Mouse (Mus musculus) thymus, postnatal 36 days (tissue): ENCODE measurements at regions not wholly inside any gene's neighbourhood (a gene's known extent, or its start where the extent isn't known, plus 50 kb on each side); places are given as distances from the start of the nearest gene placed in this dataset.

Source experiments
- DNase-seq, 2 experiments: peaks; one replicate each; pipeline ENCODE4 v3.0.0; 2022; ENCODE audit warnings: mixed read lengths in 2 of 2

DNA sequence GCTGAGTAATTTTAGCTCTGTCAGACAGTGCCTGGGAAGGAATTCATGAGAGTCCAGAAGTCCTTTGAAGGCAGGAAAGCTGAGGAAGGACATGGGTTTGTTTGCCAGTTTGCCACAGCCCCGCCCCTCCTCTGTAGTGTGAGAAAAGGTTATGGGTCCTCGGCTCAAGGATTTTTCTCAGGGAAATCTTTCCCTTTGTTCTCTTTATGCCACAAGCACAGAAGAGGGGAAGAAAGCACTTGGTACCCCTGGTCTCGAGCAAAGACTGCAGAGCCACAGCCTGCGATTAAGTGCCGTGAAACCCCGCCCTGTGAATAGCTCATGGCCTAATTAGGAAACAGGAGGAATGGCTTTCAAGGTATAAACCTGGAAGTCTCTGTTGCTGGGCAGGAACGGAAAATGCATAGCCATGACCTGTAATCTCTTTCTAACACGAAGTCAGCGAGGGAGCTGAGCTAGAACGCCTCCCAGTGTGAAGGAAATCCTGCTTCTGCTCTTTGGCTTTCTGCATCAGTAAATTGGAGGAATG lies 166.1 kb upstream of the Tars start:
- no peak for DNase-seq

DNA sequence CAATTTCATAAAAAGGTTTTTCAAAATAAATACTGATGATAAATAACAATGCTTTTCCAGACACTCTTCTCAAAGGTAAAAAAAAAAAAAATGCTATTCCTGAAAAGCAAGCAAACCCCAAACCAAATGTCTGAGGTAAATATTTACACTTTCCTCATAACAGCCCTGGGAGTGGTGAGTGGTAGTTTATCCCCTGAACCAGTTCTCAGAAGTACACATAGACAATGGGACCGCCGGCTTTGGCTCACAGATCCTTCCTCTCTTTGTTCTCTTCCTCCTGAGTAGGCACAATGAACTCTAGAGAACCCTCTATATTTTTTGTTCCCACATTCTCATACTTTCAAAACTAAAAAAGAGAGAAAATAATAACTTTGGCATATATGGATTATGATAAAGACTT lies 153.1 kb upstream of the Tars start:
- no peak for DNase-seq

- no peak for DNase-seq
Observed at GRCm38 (mm10) chr15:11552110-11552509, 152.6 kb upstream of the Tars start.

GRCm38 (mm10) chr15:11539485-11539884 lies 140.0 kb upstream of the Tars start:
- DNase-seq, result no peak

GRCm38 (mm10) chr15:11536076-11536620 lies 136.7 kb upstream of the Tars start:
- DNase-seq, result no peak

DNA sequence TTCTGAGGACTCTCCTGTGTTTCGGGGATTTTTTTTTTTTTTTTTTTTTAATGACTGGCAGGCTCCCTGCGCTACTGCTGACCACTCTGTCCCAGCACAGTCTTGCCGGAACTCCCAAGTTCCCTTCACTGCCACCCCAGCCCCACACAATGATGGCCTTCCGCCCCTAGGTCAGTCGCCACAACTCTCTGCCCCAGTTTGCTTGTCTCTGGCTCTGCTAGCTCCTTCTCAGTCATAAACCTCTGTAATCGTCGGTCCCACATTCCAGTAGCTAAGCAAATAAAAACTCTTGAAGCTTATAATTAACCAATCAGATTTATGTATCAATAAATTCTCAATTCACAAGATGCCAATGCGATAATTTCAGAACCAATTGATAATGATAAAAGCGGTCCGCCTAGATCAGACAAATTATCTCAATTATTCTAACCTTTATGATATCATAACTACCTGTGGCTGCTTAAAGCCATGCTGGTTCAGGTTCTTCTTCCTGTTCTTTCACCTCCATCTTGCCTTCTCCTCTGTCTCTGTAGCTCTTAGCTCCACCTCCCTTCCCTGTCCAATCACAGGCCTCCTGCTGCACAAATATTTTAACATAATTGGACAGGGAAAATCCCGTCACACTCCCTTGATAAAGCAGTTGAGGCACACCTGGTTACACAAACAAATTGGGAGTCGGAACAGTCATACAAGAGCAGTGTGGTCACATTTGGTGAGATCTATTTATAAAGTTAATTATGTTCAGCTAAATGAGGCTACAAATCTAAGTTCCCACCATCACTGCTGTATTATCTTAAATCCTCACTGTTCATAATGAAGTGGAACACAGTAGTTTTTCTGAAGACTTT lies 135.2 kb upstream of the Tars start:
- peak in 1 of 2 experiments; percentile 8 for DNase-seq

GRCm38 (mm10) chr15:11533616-11534015 lies 134.2 kb upstream of the Tars start:
- no peak for DNase-seq

DNA sequence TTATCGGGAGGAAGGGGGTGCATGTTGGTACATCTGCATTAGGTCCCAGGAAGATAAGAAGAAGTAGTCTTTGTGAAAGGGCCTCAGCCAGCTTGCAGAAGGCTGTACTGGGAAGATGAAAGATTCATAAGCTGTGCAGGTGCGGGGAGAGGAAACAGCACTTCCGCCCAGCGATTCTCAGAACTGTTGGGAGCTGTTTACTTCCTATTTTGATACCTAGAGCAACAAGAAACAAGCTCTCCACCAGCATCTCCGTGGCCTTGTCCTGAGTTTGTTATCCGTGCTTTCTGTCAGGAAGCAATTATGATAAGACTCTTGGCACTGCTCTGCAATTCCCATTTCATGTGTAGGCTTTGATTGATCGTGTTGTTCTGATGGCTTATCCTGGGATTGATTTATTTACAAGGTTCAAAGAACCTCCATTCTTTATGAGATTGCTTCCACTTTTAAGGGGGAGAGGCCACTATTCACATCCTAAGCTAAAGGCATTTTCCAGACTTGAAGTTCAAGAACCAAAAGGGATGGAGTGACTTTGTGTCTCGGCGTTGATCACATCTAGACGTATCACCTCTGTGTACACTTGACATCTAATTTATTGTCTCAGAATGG lies 133.6 kb upstream of the Tars start:
- peak; percentile 68 to 81 for DNase-seq

- peak in 1 of 2 experiments; percentile 25 for DNase-seq
Observed at GRCm38 (mm10) chr15:11532536-11532935, 133.1 kb upstream of the Tars start.

DNA sequence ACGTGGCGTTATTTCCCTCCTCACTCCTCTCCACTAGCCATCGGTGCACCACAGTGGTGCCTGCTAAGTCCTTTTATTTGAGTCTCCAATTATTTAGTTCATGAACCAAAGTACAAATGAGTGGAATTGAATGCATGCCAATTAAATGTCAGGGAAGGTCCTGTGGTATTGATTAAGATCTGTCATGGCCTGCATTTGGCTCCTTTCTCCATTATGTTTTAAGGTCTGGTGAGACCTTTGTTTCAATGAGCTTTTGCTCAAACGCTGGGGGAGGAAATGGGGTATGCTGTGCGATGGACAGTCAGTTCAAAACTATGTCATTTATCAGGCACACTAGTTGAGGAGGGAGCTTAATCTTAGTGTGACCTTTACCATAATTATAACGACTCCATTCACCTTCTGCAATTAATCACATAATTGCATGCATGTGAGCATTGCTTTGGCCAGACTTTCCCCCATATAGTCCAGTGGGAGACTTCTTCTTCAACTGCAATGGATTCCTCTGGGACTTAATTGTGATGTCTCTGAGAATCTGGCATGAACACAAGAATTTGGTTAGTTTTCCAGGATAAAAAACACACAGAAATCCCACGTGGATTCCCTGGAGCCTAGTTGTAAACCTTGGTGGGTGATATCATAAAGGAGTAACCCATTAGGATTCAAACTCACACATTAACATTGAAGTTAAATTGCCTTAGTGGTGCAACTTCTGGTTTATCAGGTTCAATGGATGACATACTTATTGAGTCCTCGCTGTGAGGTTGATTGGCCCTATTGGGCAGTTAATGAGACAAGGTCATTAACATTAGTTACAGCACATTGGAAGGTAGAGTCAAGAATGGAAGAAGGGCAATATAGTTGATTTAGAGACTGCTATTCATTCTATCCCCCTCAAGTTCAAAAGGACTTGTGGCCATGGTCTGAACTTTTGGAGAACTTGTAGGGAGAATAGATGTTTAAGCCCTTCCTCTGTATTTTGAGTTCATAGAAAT lies 130.7 kb upstream of the Tars start:
- DNase-seq, result no peak

GRCm38 (mm10) chr15:11524337-11525106 lies 125.1 kb upstream of the Tars start:
- no peak for DNase-seq

GRCm38 (mm10) chr15:11518565-11518964 lies 119.1 kb upstream of the Tars start:
- no peak for DNase-seq

- DNase-seq, result no peak
Observed at GRCm38 (mm10) chr15:11517892-11518291, 118.4 kb upstream of the Tars start.

GRCm38 (mm10) chr15:11505076-11505639 lies 105.7 kb upstream of the Tars start:
- DNase-seq, result no peak

GRCm38 (mm10) chr15:11496436-11496835 lies 97.0 kb upstream of the Tars start:
- no peak for DNase-seq

- DNase-seq, result no peak
Observed at GRCm38 (mm10) chr15:11489116-11489515, 89.7 kb upstream of the Tars start.

DNA sequence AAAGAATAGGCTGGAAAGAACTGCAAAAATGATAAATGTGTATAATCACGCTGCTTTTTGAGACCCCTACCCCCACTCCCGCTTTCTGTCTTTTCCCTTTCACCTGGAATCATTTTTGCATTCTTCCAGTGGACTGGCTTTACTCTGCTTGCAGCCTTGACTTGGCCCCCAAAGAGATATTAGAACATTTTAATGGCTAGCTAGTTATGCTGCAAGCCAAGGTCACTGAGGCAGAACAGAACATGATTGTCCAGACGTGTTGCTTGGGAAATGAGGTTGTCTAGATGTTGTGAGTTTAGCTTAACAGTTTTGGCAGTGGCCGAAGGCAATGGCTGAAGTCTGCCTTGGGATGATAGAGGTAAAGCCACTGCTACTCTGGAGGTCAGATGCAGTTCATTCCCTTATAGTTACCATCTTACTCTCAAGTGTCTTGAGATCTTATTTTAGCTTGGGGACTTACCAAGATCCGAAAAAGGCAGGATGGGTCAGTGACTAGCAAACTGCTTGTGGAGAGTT lies 87.9 kb upstream of the Tars start:
- no peak for DNase-seq

GRCm38 (mm10) chr15:11483916-11484315 lies 84.5 kb upstream of the Tars start:
- DNase-seq, result no peak

- DNase-seq, result no peak
Observed at GRCm38 (mm10) chr15:11479166-11479944, 79.9 kb upstream of the Tars start.

DNA sequence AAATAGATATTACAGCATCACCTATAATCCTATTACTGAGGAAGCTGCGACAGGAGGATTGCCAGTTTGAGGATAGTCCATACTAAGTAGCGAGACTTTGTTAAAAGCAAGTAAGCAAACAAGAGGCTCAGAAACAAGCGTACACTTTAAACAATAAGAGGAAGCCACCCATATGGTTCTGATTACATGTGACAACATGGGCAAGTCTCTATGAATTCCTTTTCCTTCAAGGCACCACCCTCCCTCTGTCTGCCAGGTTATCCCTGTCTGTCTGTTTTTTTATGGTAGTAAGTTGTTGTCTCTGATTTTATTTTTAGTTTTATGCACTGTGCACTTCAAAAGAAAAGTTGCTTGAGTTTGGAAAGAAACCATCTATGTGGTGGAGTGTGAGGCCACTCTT lies 76.8 kb upstream of the Tars start:
- DNase-seq, result no peak
